Mouse (Mus musculus) small intestine, adult 2 months (tissue): ENCODE measurements at regions not wholly inside any gene's neighbourhood (a gene's known extent, or its start where the extent isn't known, plus 50 kb on each side); places are given as distances from the start of the nearest gene placed in this dataset.

ENCODE experiments used
- H3K27ac ChIP-seq: fragments of 200-500 bp; 2 replicates; pipeline ENCODE4 v1.5.1; 2012; ENCODE audit warnings: low read depth, low read length, control low read depth, inconsistent platforms; ENCODE audit not compliant: insufficient read depth
- H3K27me3 ChIP-seq: fragments of 200-500 bp; 2 replicates; pipeline ENCODE4 v1.6.1; 2012; ENCODE audit warnings: mild to moderate bottlenecking, moderate library complexity, low read length, inconsistent platforms; ENCODE audit not compliant: control insufficient read depth, insufficient read depth
- H3K36me3 ChIP-seq: fragments of 200-500 bp; 2 replicates; pipeline ENCODE4 v1.6.1; 2012; ENCODE audit warnings: mild to moderate bottlenecking, low read length, control low read depth, inconsistent platforms; ENCODE audit not compliant: control insufficient read depth, insufficient read depth
- H3K4me1 ChIP-seq: fragments of 200-500 bp; 2 replicates; pipeline ENCODE4 v1.6.1; 2012; ENCODE audit warnings: low read length, inconsistent platforms, mixed read lengths; ENCODE audit not compliant: control insufficient read depth, insufficient read depth, insufficient read length
- H3K4me3 ChIP-seq: fragments of 200-500 bp; 2 replicates; pipeline ENCODE4 v1.5.1; 2012; ENCODE audit warnings: low read depth, mild to moderate bottlenecking, control low read depth, inconsistent platforms, low read length, moderate library complexity
- CTCF ChIP-seq: fragments of 200-500 bp; IDR thresholded peaks from 2 replicates; pipeline ENCODE4 v1.5.1; 2012; ENCODE audit warnings: low read depth, mild to moderate bottlenecking, control low read depth, inconsistent platforms, low read length, moderate library complexity, mixed read lengths; ENCODE audit not compliant: insufficient replicate concordance, insufficient read length; ENCODE audit errors: extremely low read depth
- POLR2A ChIP-seq: fragments of 200-500 bp; IDR thresholded peaks from 2 replicates; pipeline ENCODE4 v1.6.1; 2012; ENCODE audit warnings: low read depth, mild to moderate bottlenecking, control low read depth, inconsistent platforms, low read length, moderate library complexity
- WGBS: fragments of 180-500 bp; shearing (Covaris S2); methylation state at CpG from one replicate; pipeline ENCODE4 v1.1.7; 2018; 5-methylcytosine and 5-hydroxymethylcytosine counted together

GRCm38 (mm10) chr14:100457870-100458726 lies 173.6 kb upstream of the Klf12 start:
- no peak for TF ChIP-seq POLR2A
- no peak for TF ChIP-seq CTCF
- WGBS, result 40% methylated on average over 7 of the region's 7 CpGs
- H3K27me3 ChIP-seq, result no peaks in the 10 kb centered on the region
- no peak overlapping the region for H3K27ac ChIP-seq
- H3K4me1 ChIP-seq, result no peaks in the 10 kb centered on the region; the same call in 1 of the 2 replicates
- H3K36me3 ChIP-seq, result no peaks in the 10 kb centered on the region
- H3K4me3 ChIP-seq, result no peak overlapping the region

- H3K4me1 ChIP-seq, result no peaks in the 10 kb centered on the region
- no peak overlapping the region for H3K27ac ChIP-seq
- no peaks in the 10 kb centered on the region for H3K36me3 ChIP-seq
- TF ChIP-seq POLR2A (no peak), CTCF (no peak)
- H3K27me3 ChIP-seq, result no peaks in the 10 kb centered on the region
- H3K4me3 ChIP-seq, result no peak overlapping the region
- WGBS, result 84% methylated on average over 1 of the region's 1 CpGs
Measured at GRCm38 (mm10) chr14:100446130-100446529, 161.7 kb upstream of the Klf12 start.

GRCm38 (mm10) chr14:100444848-100445247 lies 160.4 kb upstream of the Klf12 start:
- H3K4me3 ChIP-seq, result no peak overlapping the region
- TF ChIP-seq POLR2A (no peak), CTCF (no peak)
- no peaks in the 10 kb centered on the region for H3K4me1 ChIP-seq
- H3K36me3 ChIP-seq, result no peaks in the 10 kb centered on the region
- no peaks in the 10 kb centered on the region for H3K27me3 ChIP-seq
- 79% methylated on average over 3 of the region's 3 CpGs for WGBS
- no peak overlapping the region for H3K27ac ChIP-seq

- 79% methylated on average over 2 of the region's 2 CpGs for WGBS
Measured at GRCm38 (mm10) chr14:100444099-100444498, 159.6 kb upstream of the Klf12 start.

GRCm38 (mm10) chr14:100437552-100437951 lies 153.1 kb upstream of the Klf12 start:
- Histone ChIP-seq H3K27me3 (no peaks in the 10 kb centered on the region), H3K27ac (no peak overlapping the region), H3K4me1 (no peaks in the 10 kb centered on the region), H3K4me3 (no peak overlapping the region), H3K36me3 (no peaks in the 10 kb centered on the region)
- TF ChIP-seq POLR2A (no peak), CTCF (no peak)
- 68% methylated on average over 1 of the region's 1 CpGs for WGBS

More at GRCm38 (mm10) chr14:100444099-100444498, 159.6 kb upstream of the Klf12 start:
- H3K27me3 ChIP-seq, result no peaks in the 10 kb centered on the region
- TF ChIP-seq CTCF (no peak), POLR2A (no peak)
- H3K4me1 ChIP-seq, result no peaks in the 10 kb centered on the region
- no peaks in the 10 kb centered on the region for H3K36me3 ChIP-seq
- H3K4me3 ChIP-seq, result no peak overlapping the region
- H3K27ac ChIP-seq, result no peak overlapping the region

- H3K4me3 ChIP-seq, result no peak overlapping the region
- H3K36me3 ChIP-seq, result no peaks in the 10 kb centered on the region
- H3K27ac ChIP-seq, result no peak overlapping the region
- H3K4me1 ChIP-seq, result no peaks in the 10 kb centered on the region
- 84% methylated on average over 4 of the region's 4 CpGs for WGBS
- no peaks in the 10 kb centered on the region for H3K27me3 ChIP-seq
- TF ChIP-seq POLR2A (no peak), CTCF (no peak)
Measured at GRCm38 (mm10) chr14:100429662-100430061, 145.2 kb upstream of the Klf12 start.

GRCm38 (mm10) chr14:100426399-100426798 lies 141.9 kb upstream of the Klf12 start:
- H3K4me1 ChIP-seq, result no peaks in the 10 kb centered on the region
- H3K27ac ChIP-seq, result no peak overlapping the region
- H3K27me3 ChIP-seq, result no peaks in the 10 kb centered on the region
- 69% methylated on average over 7 of the region's 7 CpGs for WGBS
- no peaks in the 10 kb centered on the region for H3K36me3 ChIP-seq
- H3K4me3 ChIP-seq, result no peak overlapping the region
- TF ChIP-seq CTCF (no peak), POLR2A (no peak)
